Mouse (Mus musculus) spleen, adult 2 months (tissue): ENCODE measurements around the gene Bag1.

ENCODE experiments used
- CTCF ChIP-seq: fragments of 200-500 bp; IDR thresholded peaks from 2 replicates; pipeline ENCODE4 v1.5.1; 2011; ENCODE audit warnings: mild to moderate bottlenecking, inconsistent platforms; ENCODE audit not compliant: insufficient read depth, insufficient read length, insufficient replicate concordance; ENCODE audit errors: extremely low read depth
- POLR2A ChIP-seq: fragments of 200-500 bp; IDR thresholded peaks from 2 replicates; pipeline ENCODE4 v1.6.1; 2011; ENCODE audit warnings: low read depth, low read length, inconsistent platforms

DNA sequence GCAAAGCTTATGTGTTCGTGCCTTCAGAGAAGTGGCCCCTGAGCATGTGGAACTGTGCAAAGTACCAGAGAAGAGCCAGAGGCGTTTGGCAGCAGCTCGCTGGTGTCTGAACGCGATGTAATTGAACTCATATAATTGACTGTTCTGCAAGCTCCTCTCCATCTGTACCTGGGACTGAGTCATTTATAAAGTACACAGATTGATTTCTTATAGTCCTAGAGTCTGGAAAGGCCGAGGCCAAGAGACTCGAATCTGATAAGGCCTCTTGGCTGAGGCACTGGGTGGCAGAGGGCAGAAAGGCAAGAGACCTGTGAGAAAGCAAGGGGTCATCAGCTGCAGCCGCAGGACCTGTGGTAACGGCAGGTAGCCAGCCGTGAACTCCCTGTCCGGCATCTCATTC is 59.3 kb downstream of the Bag1 start:
- TF ChIP-seq CTCF = no peak
- no peak for TF ChIP-seq POLR2A
